Mouse (Mus musculus): ENCODE measurements at regions not wholly inside any gene's neighbourhood (a gene's known extent, or its start where the extent isn't known, plus 50 kb on each side); places are given as distances from the start of the nearest gene placed in this dataset.

- Histone ChIP-seq H3K79me2 (ENCODE audit: control insufficient read depth, insufficient read depth, low read length, poor library complexity) (no peaks in the 10 kb centered on the region), H3K4me3 (ENCODE audit: control insufficient read depth in 1 of 2, insufficient read depth in 1 of 2, low read depth in 2 of 2, low read length in 2 of 2) (no peak overlapping the region), H3K4me1 (ENCODE audit: control insufficient read depth in 1 of 2, insufficient read depth in 2 of 2, low read length in 2 of 2) (no peaks in the 10 kb centered on the region), H3K27me3 (ENCODE audit: control insufficient read depth in 1 of 2, insufficient read depth in 2 of 2, low read length in 2 of 2) (no peaks in the 10 kb centered on the region), H3K27ac (ENCODE audit: control insufficient read depth, low read depth, low read length) (no peak overlapping the region), H3K36me3 (ENCODE audit: control insufficient read depth in 1 of 2, insufficient read depth in 2 of 2, low read length in 2 of 2) (no peaks in the 10 kb centered on the region), H3K9ac (ENCODE audit: control insufficient read depth, low read depth, low read length, poor library complexity, severe bottlenecking) (no peak overlapping the region), H3K9me3 (replicated peaks; ENCODE audit: insufficient read depth, low read length) (no peaks in the 10 kb centered on the region)
- TF ChIP-seq ETS1 (IDR thresholded peaks at IDR 0.05; ENCODE audit: low read depth, low read length) (no peak), USF1 (IDR thresholded peaks at IDR 0.05; ENCODE audit: low read depth, low read length) (no peak), POLR2AphosphoS2 (IDR thresholded peaks at IDR 0.05; ENCODE audit: low read length) (no peak), RAD21 (IDR thresholded peaks at IDR 0.05; ENCODE audit: low read depth, low read length) (no peak), MAZ (IDR thresholded peaks at IDR 0.05; ENCODE audit: low read depth, low read length) (no peak), E2F4 (IDR thresholded peaks at IDR 0.05; ENCODE audit: borderline replicate concordance, low read depth, low read length) (no peak)
- no peak for DNase-seq (ENCODE audit: low read depth, low spot score)
Observed at GRCm38 (mm10) chr1:94904982-94905507, 408.4 kb upstream of the Fam174a start.

GRCm38 (mm10) chr1:94910839-94911238 is 402.6 kb upstream of the Fam174a start:
- no peak overlapping the region for H3K9ac ChIP-seq (ENCODE audit: control insufficient read depth, low read depth, low read length, poor library complexity, severe bottlenecking)
- H3K27ac ChIP-seq (ENCODE audit: control insufficient read depth, low read depth, low read length) = no peak overlapping the region
- no peaks in the 10 kb centered on the region for H3K4me1 ChIP-seq (ENCODE audit: control insufficient read depth in 1 of 2, insufficient read depth in 2 of 2, low read length in 2 of 2)
- no peaks in the 10 kb centered on the region for H3K27me3 ChIP-seq (ENCODE audit: control insufficient read depth in 1 of 2, insufficient read depth in 2 of 2, low read length in 2 of 2)
- DNase-seq (ENCODE audit: low read depth, low spot score) = no peak
- no peaks in the 10 kb centered on the region for H3K79me2 ChIP-seq (ENCODE audit: control insufficient read depth, insufficient read depth, low read length, poor library complexity)
- no peaks in the 10 kb centered on the region for H3K36me3 ChIP-seq (ENCODE audit: control insufficient read depth in 1 of 2, insufficient read depth in 2 of 2, low read length in 2 of 2)
- H3K4me3 ChIP-seq (ENCODE audit: control insufficient read depth in 1 of 2, insufficient read depth in 1 of 2, low read depth in 2 of 2, low read length in 2 of 2) = no peak overlapping the region
- TF ChIP-seq TCF12 (IDR thresholded peaks at IDR 0.05; ENCODE audit: low read depth, low read length) (no peak), SIN3A (IDR thresholded peaks at IDR 0.05; ENCODE audit: low read length) (no peak), ZNF384 (IDR thresholded peaks at IDR 0.05; ENCODE audit: low read depth, low read length) (no peak), SMC3 (IDR thresholded peaks at IDR 0.05; ENCODE audit: low read depth, low read length) (no peak), USF1 (IDR thresholded peaks at IDR 0.05; ENCODE audit: low read depth, low read length) (no peak), KAT2A (conservative IDR thresholded peaks at IDR 0.05; ENCODE audit: low read depth, low read length) (no peak), JUND (IDR thresholded peaks at IDR 0.05; ENCODE audit: low read depth, low read length) (no peak)
- H3K9me3 ChIP-seq (replicated peaks; ENCODE audit: insufficient read depth, low read length) = no peaks in the 10 kb centered on the region
